Mouse (Mus musculus) gastrocnemius, postnatal 14 days (tissue): ENCODE data around the gene Gse1. TPM values are rescaled to one million over a fixed set of nuclear protein-coding genes. Genes with fewer than 3 reads are reported as not detected.
A peak's percentile ranks its signal among the peaks of the same experiment; 100 is the strongest.

Experiments
- DNase-seq: peaks from one replicate; pipeline ENCODE4 v3.0.0; 2021; ENCODE audit warnings: mixed read lengths
- intact Hi-C: fragments of 180-260 bp; cut with DNase I; formaldehyde crosslinking; loops from one replicate; pipeline ENCODE4 v1.15.1; 2025; ENCODE audit warnings: low total_unique reads
- long read RNA-seq, 2 experiments: library from polyadenylated mRNA; stranded (forward); transcript quantifications; one replicate each; pipeline ENCODE4 v2.0.0; 2021
- total RNA-seq, 2 experiments: library from RNA; stranded (reverse); gene quantifications; 2 replicates each; pipeline ENCODE4 v1.2.3; 2021

The Gse1 gene
- total RNA-seq = 10 to 100 TPM; 22.7 to 28.7 TPM
- long read RNA-seq, experiment 1, partial matches to known transcripts = 5 of 8 reads
- long read RNA-seq, experiment 1, other reads (novel, unspliced or antisense) = 3 of 8 reads
- long read RNA-seq, experiment 2, full-length matches to known transcripts = 2 of 8 reads
- long read RNA-seq, experiment 2, partial matches to known transcripts = 1 of 8 reads
- long read RNA-seq, experiment 2, other reads (novel, unspliced or antisense) = 5 of 8 reads

DNA sequence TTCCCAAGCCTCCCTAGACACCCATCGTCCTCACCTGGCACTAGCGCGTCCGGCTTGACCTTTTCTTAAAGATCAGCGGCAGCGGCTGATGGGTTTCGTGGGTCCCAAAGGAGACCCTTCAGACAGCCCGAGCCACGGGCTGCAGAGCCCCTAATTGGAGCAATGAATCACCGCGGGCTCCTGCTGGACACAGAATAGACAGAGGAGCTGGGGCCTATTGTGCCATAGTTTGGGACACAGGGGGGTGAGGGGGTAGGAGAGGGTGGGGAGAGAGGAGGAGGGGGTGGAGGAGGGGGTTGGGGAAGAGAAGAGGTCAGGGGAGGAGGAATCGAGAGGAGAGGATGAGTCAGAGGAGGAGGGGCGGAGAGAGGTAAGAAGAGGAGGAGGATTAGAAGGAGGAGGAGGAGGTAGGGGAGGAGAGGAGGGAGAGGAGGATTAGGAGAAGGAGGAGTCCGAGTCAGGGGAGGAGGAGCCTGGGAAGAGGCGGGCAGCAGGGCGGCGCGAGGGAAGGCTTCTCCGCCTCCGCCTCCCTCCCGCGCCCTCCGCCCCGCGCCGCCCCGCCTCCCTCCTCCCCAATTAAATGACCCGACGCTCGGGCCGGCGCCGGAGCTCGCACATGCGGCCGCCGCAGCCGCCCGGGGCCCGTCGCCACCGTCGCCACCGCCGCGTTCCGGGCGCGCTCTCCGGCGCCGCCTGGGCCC lies at the start of gene Gse1:
Gse1 (plus strand) TSS at position 566 of the 701 bp plus-strand sequence.
- DNase-seq = peak; percentile 91
- intact Hi-C loops = no loop called here

GRCm38 (mm10) chr8:120179027-120179431 lies 49.2 kb upstream of the Gse1 start:
- DNase-seq = peak; percentile 85
- intact Hi-C loops = loop anchor here (5.0 to 10.0 kb wide), 2 partner anchors 138 to 416 kb away; no protein-coding TSS in a partner anchor

- no peak for DNase-seq
- intact Hi-C loops = loop anchor here (5.0 to 10.0 kb wide), 2 partner anchors 42 to 94 kb away; no protein-coding TSS in a partner anchor
Observed at GRCm38 (mm10) chr8:120180445-120180970, 47.7 kb upstream of the Gse1 start.

DNA sequence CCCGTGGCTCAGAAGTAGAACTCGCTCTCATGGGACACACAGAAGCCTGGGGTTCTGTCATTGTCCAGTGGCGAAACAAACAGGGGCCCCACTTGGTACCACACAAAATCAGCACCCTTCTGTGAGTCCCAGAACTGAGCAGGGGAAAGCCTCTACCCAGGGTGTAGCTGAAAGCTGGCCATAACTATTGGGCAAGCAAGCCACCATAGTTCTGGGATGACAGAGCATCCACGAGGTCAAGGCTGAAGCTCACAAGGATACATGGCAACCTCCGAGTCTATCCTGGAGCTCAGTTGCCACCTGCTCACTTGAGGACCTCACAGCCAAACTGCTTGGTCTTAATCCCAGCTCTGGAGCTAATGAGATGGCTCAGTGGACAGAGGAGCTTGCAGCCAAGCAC lies 47.0 kb upstream of the Gse1 start:
- intact Hi-C loops = loop anchor here (5.0 to 10.0 kb wide), 2 partner anchors 41 to 94 kb away; no protein-coding TSS in a partner anchor
- DNase-seq = no peak

GRCm38 (mm10) chr8:120181861-120182414 lies 46.3 kb upstream of the Gse1 start:
- no peak for DNase-seq
- intact Hi-C loops = loop anchor here (5.0 to 10.0 kb wide), 2 partner anchors 40 to 93 kb away; no protein-coding TSS in a partner anchor

- intact Hi-C loops = loop anchor here (5.0 to 10.0 kb wide), 2 partner anchors 38 to 90 kb away; no protein-coding TSS in a partner anchor
- peak; percentile 60 for DNase-seq
Observed at GRCm38 (mm10) chr8:120184366-120184765, 43.9 kb upstream of the Gse1 start.

GRCm38 (mm10) chr8:120184850-120185792 lies 43.1 kb upstream of the Gse1 start:
- DNase-seq = peak; percentile 62
- intact Hi-C loops = loop anchor here (5.0 to 10.0 kb wide), 2 partner anchors 37 to 90 kb away; no protein-coding TSS in a partner anchor

GRCm38 (mm10) chr8:120186454-120186853 lies 41.8 kb upstream of the Gse1 start:
- intact Hi-C loops = loop anchor here (10.0 kb wide), 1 partner anchor 88 kb away; no protein-coding TSS in a partner anchor
- peak; percentile 67 for DNase-seq

GRCm38 (mm10) chr8:120188510-120188909 lies 39.7 kb upstream of the Gse1 start:
- peak; percentile 46 for DNase-seq
- intact Hi-C loops = loop anchor here (10.0 kb wide), 1 partner anchor 86 kb away; no protein-coding TSS in a partner anchor

GRCm38 (mm10) chr8:120189440-120189839 lies 38.8 kb upstream of the Gse1 start:
- no peak for DNase-seq
- intact Hi-C loops = loop anchor here (10.0 kb wide), 1 partner anchor 85 kb away; no protein-coding TSS in a partner anchor

- DNase-seq = no peak
- intact Hi-C loops = no loop called here
Observed at GRCm38 (mm10) chr8:120190107-120190809, 38.0 kb upstream of the Gse1 start.

- intact Hi-C loops = no loop called here
- peak; percentile 99 for DNase-seq
Observed at GRCm38 (mm10) chr8:120190810-120191413, 37.3 kb upstream of the Gse1 start.

GRCm38 (mm10) chr8:120191633-120192032 lies 36.6 kb upstream of the Gse1 start:
- intact Hi-C loops = no loop called here
- DNase-seq = no peak

DNA sequence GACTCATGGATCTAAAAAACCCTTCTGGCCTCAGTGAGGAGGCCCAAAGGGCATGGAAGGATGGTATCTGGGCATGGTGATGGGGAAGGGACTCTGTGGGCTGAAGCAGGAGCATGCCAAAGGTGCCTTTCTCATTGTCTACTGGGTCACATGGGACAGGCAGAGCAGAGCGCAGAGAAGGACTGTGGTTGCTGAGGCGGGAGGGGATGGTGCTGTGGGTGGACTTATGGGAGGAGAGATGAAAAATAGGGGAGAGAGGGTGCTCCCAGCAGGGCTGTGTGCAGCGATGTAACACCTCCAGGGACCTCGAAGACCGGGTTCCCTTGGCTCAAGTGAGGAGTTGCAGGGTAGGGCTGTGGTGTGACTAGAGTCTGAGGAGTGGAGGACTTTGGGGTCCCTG lies 36.1 kb upstream of the Gse1 start:
- intact Hi-C loops = no loop called here
- no peak for DNase-seq

DNA sequence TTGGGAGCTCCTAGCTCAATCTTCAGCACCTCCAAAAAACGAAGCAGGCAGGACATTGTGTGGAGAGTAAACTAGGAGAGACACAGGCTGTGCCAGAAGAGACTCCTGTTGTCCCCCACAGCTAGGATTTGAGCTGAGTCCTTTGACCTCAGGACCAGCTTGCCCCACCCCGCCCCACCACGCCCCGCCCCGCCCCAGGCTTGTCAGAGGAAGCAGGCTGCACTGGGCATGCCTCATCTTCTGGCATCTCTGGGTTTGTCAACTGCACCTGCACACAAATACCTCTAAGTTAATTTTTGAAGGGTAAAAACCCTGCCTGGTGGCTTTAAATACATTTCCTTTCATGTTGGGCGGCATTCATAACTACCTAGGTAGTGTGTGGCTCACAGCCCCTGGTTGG lies 26.9 kb upstream of the Gse1 start:
- intact Hi-C loops = no loop called here
- DNase-seq = no peak

GRCm38 (mm10) chr8:120202546-120202945 lies 25.7 kb upstream of the Gse1 start:
- DNase-seq = no peak
- intact Hi-C loops = no loop called here

- intact Hi-C loops = no loop called here
- peak; percentile 39 for DNase-seq
Observed at GRCm38 (mm10) chr8:120204736-120205360, 23.4 kb upstream of the Gse1 start.
